Mouse (Mus musculus): ENCODE results near the gene Ifnb1. TPM values are rescaled to one million over a fixed set of nuclear protein-coding genes. Genes with fewer than 3 reads are reported as not detected.

The Ifnb1 gene
- polyA plus RNA-seq, 1 experiment from 2014 or later = not detected

- peak; percentile 46 for DNase-seq (ENCODE audit: low spot score)
- Histone ChIP-seq H3K36me3 (ENCODE audit: control insufficient read depth, insufficient read depth, low read length) (no peaks in the 10 kb centered on the region), H3K4me1 (ENCODE audit: control insufficient read depth, insufficient read depth, low read length) (no peaks in the 10 kb centered on the region), H3K4me3 (ENCODE audit: low read depth, low read length) (no peak overlapping the region), H3K9ac (ENCODE audit: low read depth, low read length) (no peak overlapping the region), H3K4me2 (ENCODE audit: low read depth, low read length) (no peak overlapping the region), H3K27me3 (replicated peaks; ENCODE audit: control insufficient read depth, insufficient read depth, low read length) (no peaks in the 10 kb centered on the region), H3K9me3 (ENCODE audit: control insufficient read depth, low read length) (no peaks in the 10 kb centered on the region), H3K27ac (replicated peaks; ENCODE audit: low read depth, low read length) (no peak overlapping the region)
- 0 out of 2 replicates have a peak, but pooled peaks have one; percentile 50 for ATAC-seq (ENCODE audit: low read depth)
- WGBS = 62% methylated on average over 7 of the region's 7 CpGs
These were observed 14.1 kb upstream of the Ifnb1 start for GRCm38 (mm10) chr4:88536640-88537039.

DNA sequence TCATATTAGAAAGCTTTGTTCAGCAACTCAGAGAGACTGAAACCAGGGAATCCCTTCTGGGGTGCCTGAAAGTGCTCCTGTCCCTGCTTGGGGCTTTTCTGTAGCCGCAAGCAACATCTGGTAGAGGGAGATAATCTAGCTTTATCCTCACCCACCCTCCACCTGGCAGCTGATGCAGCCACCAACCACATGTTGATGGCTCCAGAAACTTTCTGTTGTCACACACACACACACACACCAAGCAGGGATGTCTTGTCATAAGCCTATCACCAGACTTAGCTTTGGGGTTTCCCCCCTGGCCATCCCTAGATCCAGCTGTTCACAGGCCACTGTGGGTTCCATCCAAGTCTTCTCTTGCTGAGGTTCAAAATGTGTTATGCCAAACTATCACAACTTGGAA is 13.2 kb upstream of the Ifnb1 start:
- ATAC-seq (ENCODE audit: low read depth) (no peak), DNase-seq (ENCODE audit: low spot score) (no peak)
- 69% methylated on average over 1 of the region's 1 CpGs for WGBS
- H3K27ac ChIP-seq (replicated peaks; ENCODE audit: low read depth, low read length) = no peak overlapping the region
- no peak overlapping the region for H3K9ac ChIP-seq (ENCODE audit: low read depth, low read length)
- no peaks in the 10 kb centered on the region for H3K4me1 ChIP-seq (ENCODE audit: control insufficient read depth, insufficient read depth, low read length)
- no peak overlapping the region for H3K4me3 ChIP-seq (ENCODE audit: low read depth, low read length)
- no peaks in the 10 kb centered on the region for H3K9me3 ChIP-seq (ENCODE audit: control insufficient read depth, low read length)
- H3K36me3 ChIP-seq (ENCODE audit: control insufficient read depth, insufficient read depth, low read length) = no peaks in the 10 kb centered on the region
- H3K4me2 ChIP-seq (ENCODE audit: low read depth, low read length) = no peak overlapping the region
- no peaks in the 10 kb centered on the region for H3K27me3 ChIP-seq (replicated peaks; ENCODE audit: control insufficient read depth, insufficient read depth, low read length)

GRCm38 (mm10) chr4:88534903-88535302 is 12.3 kb upstream of the Ifnb1 start:
- Histone ChIP-seq H3K36me3 (ENCODE audit: control insufficient read depth, insufficient read depth, low read length) (no peaks in the 10 kb centered on the region), H3K4me1 (ENCODE audit: control insufficient read depth, insufficient read depth, low read length) (no peaks in the 10 kb centered on the region), H3K4me2 (ENCODE audit: low read depth, low read length) (no peak overlapping the region), H3K27me3 (replicated peaks; ENCODE audit: control insufficient read depth, insufficient read depth, low read length) (no peaks in the 10 kb centered on the region), H3K4me3 (ENCODE audit: low read depth, low read length) (no peak overlapping the region), H3K9ac (ENCODE audit: low read depth, low read length) (no peak overlapping the region), H3K27ac (replicated peaks; ENCODE audit: low read depth, low read length) (no peak overlapping the region), H3K9me3 (ENCODE audit: control insufficient read depth, low read length) (no peaks in the 10 kb centered on the region)
- WGBS = 79% methylated on average over 1 of the region's 1 CpGs
- DNase-seq (ENCODE audit: low spot score) (no peak), ATAC-seq (ENCODE audit: low read depth) (no peak)

DNA sequence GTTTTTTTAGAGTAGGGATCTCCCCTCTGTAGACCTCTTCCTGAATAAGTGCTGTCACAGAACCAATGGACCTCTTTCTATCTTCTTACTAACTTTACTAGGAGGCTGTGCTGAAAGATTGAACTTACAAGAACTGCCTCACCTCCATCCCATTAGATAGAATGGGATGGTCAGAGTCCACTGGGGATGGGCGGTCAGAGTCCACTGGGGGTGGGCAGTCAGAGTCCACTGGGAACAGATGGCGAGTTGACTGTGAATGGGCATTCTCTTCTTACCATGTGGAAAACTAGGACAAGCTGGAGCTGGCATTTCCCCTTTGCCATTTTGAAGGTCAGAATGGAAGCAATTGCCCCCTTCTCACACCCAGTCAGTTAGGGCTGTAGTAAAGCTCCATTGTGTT is 10.9 kb upstream of the Ifnb1 start:
- Histone ChIP-seq H3K27ac (replicated peaks; ENCODE audit: low read depth, low read length) (no peak overlapping the region), H3K4me2 (ENCODE audit: low read depth, low read length) (no peak overlapping the region), H3K9ac (ENCODE audit: low read depth, low read length) (no peak overlapping the region), H3K9me3 (ENCODE audit: control insufficient read depth, low read length) (no peaks in the 10 kb centered on the region), H3K27me3 (replicated peaks; ENCODE audit: control insufficient read depth, insufficient read depth, low read length) (no peaks in the 10 kb centered on the region), H3K36me3 (ENCODE audit: control insufficient read depth, insufficient read depth, low read length) (no peaks in the 10 kb centered on the region), H3K4me3 (ENCODE audit: low read depth, low read length) (no peak overlapping the region), H3K4me1 (ENCODE audit: control insufficient read depth, insufficient read depth, low read length) (no peaks in the 10 kb centered on the region)
- WGBS = 92% methylated on average over 2 of the region's 2 CpGs
- DNase-seq (ENCODE audit: low spot score) = no peak
- ATAC-seq (ENCODE audit: low read depth) = no peak

DNA sequence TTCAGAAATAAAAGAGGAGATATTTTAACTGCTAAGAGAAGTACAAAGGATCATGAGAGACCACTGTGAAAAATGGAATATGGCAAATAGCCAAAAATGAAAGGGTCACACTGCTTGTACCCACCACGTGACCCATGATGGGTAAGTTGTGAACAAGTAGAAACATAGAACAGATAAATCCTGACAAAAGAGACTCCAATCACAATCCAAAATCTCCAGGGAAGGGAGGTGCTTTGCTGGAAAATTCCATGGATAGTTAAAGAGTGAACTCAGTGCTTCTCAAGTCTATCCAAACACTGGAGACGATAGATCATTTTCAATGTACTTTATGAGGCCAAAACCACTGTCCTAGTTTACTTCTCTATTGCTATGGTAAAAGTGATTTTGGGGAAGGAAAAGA is 8.3 kb upstream of the Ifnb1 start:
- Histone ChIP-seq H3K9me3 (ENCODE audit: control insufficient read depth, low read length) (no peaks in the 10 kb centered on the region), H3K4me1 (ENCODE audit: control insufficient read depth, insufficient read depth, low read length) (no peaks in the 10 kb centered on the region), H3K9ac (ENCODE audit: low read depth, low read length) (no peak overlapping the region), H3K4me3 (ENCODE audit: low read depth, low read length) (no peak overlapping the region), H3K27ac (replicated peaks; ENCODE audit: low read depth, low read length) (no peak overlapping the region), H3K36me3 (ENCODE audit: control insufficient read depth, insufficient read depth, low read length) (no peaks in the 10 kb centered on the region), H3K27me3 (replicated peaks; ENCODE audit: control insufficient read depth, insufficient read depth, low read length) (no peaks in the 10 kb centered on the region), H3K4me2 (ENCODE audit: low read depth, low read length) (no peak overlapping the region)
- ATAC-seq (ENCODE audit: low read depth) (no peak), DNase-seq (ENCODE audit: low spot score) (no peak)
- 76% methylated on average over 2 of the region's 2 CpGs for WGBS

DNA sequence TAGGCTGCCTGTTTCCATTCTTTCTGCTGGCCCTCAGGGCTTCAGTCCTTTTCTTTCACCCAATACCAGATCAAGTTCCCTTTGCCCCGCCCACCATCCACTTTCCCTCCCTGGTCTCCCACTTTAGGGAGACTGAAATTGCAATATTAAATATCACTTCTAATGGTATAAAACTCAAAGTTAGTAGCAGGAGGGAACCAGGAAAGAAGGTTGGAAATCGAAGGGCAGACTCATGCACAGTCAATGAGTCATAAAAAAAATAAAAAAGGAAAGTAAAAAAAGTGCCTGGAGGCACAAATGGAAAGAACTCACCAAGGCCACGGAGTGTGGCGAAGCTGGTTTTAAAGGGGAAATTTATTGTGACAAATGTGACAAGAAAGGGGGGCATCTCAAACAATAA is 7.7 kb upstream of the Ifnb1 start:
- Histone ChIP-seq H3K9me3 (ENCODE audit: control insufficient read depth, low read length) (no peaks in the 10 kb centered on the region), H3K27ac (replicated peaks; ENCODE audit: low read depth, low read length) (no peak overlapping the region), H3K27me3 (replicated peaks; ENCODE audit: control insufficient read depth, insufficient read depth, low read length) (no peaks in the 10 kb centered on the region), H3K36me3 (ENCODE audit: control insufficient read depth, insufficient read depth, low read length) (no peaks in the 10 kb centered on the region), H3K4me3 (ENCODE audit: low read depth, low read length) (no peak overlapping the region), H3K4me1 (ENCODE audit: control insufficient read depth, insufficient read depth, low read length) (no peaks in the 10 kb centered on the region), H3K9ac (ENCODE audit: low read depth, low read length) (no peak overlapping the region), H3K4me2 (ENCODE audit: low read depth, low read length) (no peak overlapping the region)
- DNase-seq (ENCODE audit: low spot score) (no peak), ATAC-seq (ENCODE audit: low read depth) (no peak)
- WGBS = 60% methylated on average over 4 of the region's 4 CpGs

DNA sequence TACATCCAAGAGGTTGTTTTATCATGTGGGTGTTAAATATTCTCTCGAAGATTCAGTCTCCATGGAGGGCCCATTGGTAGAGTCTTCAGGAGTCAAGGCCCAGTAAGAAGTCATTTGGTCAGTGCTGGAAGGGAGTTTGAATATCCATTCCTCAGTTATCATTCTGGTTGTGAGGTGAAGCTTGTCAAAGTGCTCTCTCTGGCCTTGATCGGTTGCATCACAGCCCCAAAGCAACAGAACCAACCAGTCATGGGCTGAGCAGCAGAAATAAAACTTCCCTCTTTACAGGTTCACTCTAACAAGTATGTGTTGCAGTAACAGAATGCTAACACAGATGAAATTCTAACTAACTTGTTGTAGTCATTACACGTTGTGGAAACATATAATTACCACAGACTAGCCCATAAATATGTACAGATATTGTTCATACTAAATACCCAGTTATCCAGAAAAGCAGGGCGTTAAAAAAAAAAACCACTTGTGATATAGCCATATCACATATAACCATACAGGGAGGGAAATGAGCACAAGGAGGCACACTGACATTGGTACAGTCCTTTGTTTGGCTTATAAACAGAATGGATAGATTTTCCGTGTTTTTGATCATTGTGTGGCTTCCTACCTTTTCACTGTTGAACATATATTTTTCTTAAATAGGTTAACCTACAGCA is 3.9 kb upstream of the Ifnb1 start:
- WGBS = 82% methylated on average over 5 of the region's 5 CpGs
- no peak overlapping the region for H3K4me2 ChIP-seq (ENCODE audit: low read depth, low read length)
- ATAC-seq (ENCODE audit: low read depth) = no peak

DNA sequence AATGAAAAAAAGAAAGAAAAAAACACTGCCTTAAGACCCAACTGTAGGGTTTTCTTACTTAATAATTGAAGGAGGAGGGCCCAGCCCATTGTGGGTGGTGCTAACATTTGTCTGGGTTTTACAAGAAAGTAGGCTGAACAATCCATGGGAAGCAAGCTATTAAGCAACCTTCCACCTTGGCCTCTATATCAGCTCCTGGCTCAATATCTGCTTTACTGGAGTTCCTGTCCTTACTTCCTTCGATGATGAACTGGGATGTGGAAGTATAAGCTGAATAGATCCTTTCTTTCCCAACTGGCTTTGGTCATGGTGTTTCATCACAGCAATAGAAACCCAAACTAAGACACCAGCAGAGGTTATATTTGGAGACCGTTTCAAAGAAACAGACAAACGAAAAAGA is 2.8 kb upstream of the Ifnb1 start:
- ATAC-seq (ENCODE audit: low read depth) (no peak), DNase-seq (ENCODE audit: low spot score) (no peak)
- H3K27me3 ChIP-seq (replicated peaks; ENCODE audit: control insufficient read depth, insufficient read depth, low read length) = no peaks in the 10 kb centered on the region
- H3K4me1 ChIP-seq (ENCODE audit: control insufficient read depth, insufficient read depth, low read length) = no peaks in the 10 kb centered on the region
- H3K27ac ChIP-seq (replicated peaks; ENCODE audit: low read depth, low read length) = no peak overlapping the region
- WGBS = 79% methylated on average over 3 of the region's 3 CpGs
- H3K9me3 ChIP-seq (ENCODE audit: control insufficient read depth, low read length) = no peaks in the 10 kb centered on the region
- no peak overlapping the region for H3K4me3 ChIP-seq (ENCODE audit: low read depth, low read length)
- no peak overlapping the region for H3K4me2 ChIP-seq (ENCODE audit: low read depth, low read length)
- H3K36me3 ChIP-seq (ENCODE audit: control insufficient read depth, insufficient read depth, low read length) = no peaks in the 10 kb centered on the region
- no peak overlapping the region for H3K9ac ChIP-seq (ENCODE audit: low read depth, low read length)

More for the DNA sequence above, 3.9 kb upstream of the Ifnb1 start:
- no peak overlapping the region for H3K9ac ChIP-seq (ENCODE audit: low read depth, low read length)
- H3K27ac ChIP-seq (replicated peaks; ENCODE audit: low read depth, low read length) = no peak overlapping the region
- DNase-seq (ENCODE audit: low spot score) = no peak
- no peaks in the 10 kb centered on the region for H3K9me3 ChIP-seq (ENCODE audit: control insufficient read depth, low read length)
- H3K36me3 ChIP-seq (ENCODE audit: control insufficient read depth, insufficient read depth, low read length) = no peaks in the 10 kb centered on the region
- no peak overlapping the region for H3K4me3 ChIP-seq (ENCODE audit: low read depth, low read length)
- no peaks in the 10 kb centered on the region for H3K4me1 ChIP-seq (ENCODE audit: control insufficient read depth, insufficient read depth, low read length)
- H3K27me3 ChIP-seq (replicated peaks; ENCODE audit: control insufficient read depth, insufficient read depth, low read length) = no peaks in the 10 kb centered on the region

DNA sequence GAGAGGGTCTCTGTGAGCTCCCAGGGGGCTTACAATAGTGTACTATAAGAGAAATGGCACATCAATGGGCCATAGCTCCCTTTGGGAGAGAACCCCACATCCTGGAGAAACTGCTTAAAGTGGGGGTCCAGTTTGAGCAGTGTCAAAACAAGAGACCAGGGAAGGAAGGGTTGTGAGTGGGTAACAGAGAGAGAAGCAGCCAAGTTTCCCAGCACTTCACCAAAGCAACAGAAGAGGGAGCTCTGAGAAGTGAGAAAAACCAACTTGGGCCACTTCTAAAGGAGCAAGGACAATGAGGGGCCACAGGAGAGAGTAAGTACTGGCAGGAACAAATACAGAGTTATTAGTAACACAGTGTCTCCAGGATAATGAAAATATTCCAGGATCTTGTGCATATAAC is 667 bp upstream of the Ifnb1 start:
- no peak overlapping the region for H3K9ac ChIP-seq (ENCODE audit: low read depth, low read length)
- ATAC-seq (ENCODE audit: low read depth) (no peak), DNase-seq (ENCODE audit: low spot score) (peak; percentile 12)
- no peaks in the 10 kb centered on the region for H3K36me3 ChIP-seq (ENCODE audit: control insufficient read depth, insufficient read depth, low read length)
- no peaks in the 10 kb centered on the region for H3K9me3 ChIP-seq (ENCODE audit: control insufficient read depth, low read length)
- no peaks in the 10 kb centered on the region for H3K4me1 ChIP-seq (ENCODE audit: control insufficient read depth, insufficient read depth, low read length)
- H3K4me2 ChIP-seq (ENCODE audit: low read depth, low read length) = no peak overlapping the region
- H3K4me3 ChIP-seq (ENCODE audit: low read depth, low read length) = no peak overlapping the region
- H3K27me3 ChIP-seq (replicated peaks; ENCODE audit: control insufficient read depth, insufficient read depth, low read length) = no peaks in the 10 kb centered on the region
- no peak overlapping the region for H3K27ac ChIP-seq (replicated peaks; ENCODE audit: low read depth, low read length)
